Mouse (Mus musculus) neural tube, embryonic 14.5 days (tissue): Measurements from ENCODE around the gene Noxa1. TPM values are rescaled to one million over a fixed set of nuclear protein-coding genes. Genes with fewer than 3 reads are reported as not detected.

ENCODE experiments used
- ATAC-seq: fragments of 200-750 bp; cut with Nextera tagmentation; 2 replicates; pipeline ENCODE4 v1.8.0; 2017; ENCODE audit warnings: low read depth, mild to moderate bottlenecking, moderate TSS enrichment, moderate library complexity
- H3K27ac ChIP-seq: fragments of 300-500 bp; sonication (generic); 2 replicates; pipeline ENCODE4 v1.5.1; 2014; ENCODE audit warnings: low read depth, mild to moderate bottlenecking, control low read depth, low read length, moderate library complexity, mixed read lengths
- H3K27me3 ChIP-seq: fragments of 300-500 bp; sonication (generic); 2 replicates; pipeline ENCODE4 v1.6.1; 2014; ENCODE audit warnings: low read length; ENCODE audit not compliant: control insufficient read depth, insufficient read depth
- H3K36me3 ChIP-seq: fragments of 300-500 bp; sonication (generic); 2 replicates; pipeline ENCODE4 v1.6.1; 2014; ENCODE audit warnings: low read length, mixed read lengths; ENCODE audit not compliant: control insufficient read depth, insufficient read depth
- H3K4me1 ChIP-seq: fragments of 300-500 bp; sonication (generic); 2 replicates; pipeline ENCODE4 v1.6.1; 2014; ENCODE audit warnings: low read length; ENCODE audit not compliant: control insufficient read depth, insufficient read depth
- H3K4me2 ChIP-seq: fragments of 300-500 bp; sonication (generic); 2 replicates; pipeline ENCODE4 v1.6.1; 2014; ENCODE audit warnings: mild to moderate bottlenecking, low read depth, low read length, control low read depth
- H3K4me3 ChIP-seq: fragments of 300-500 bp; sonication (generic); 2 replicates; pipeline ENCODE4 v1.5.1; 2014; ENCODE audit warnings: low read depth, low read length, control low read depth, mixed read lengths
- H3K9ac ChIP-seq: fragments of 300-500 bp; sonication (generic); replicated peaks from 2 replicates; pipeline ENCODE4 v1.6.1; 2014; ENCODE audit warnings: low read depth, mild to moderate bottlenecking, control low read depth, low read length, mixed read lengths
- H3K9me3 ChIP-seq: fragments of 300-500 bp; sonication (generic); 2 replicates; pipeline ENCODE4 v1.6.1; 2016; ENCODE audit warnings: low read length; ENCODE audit not compliant: control insufficient read depth
- WGBS: fragments of 180-500 bp; shearing (Covaris S2); extraction: QIAGEN DNeasy Blood & Tissue Kit; methylation state at CpG from one replicate; pipeline ENCODE4 v1.1.7; 2014; 5-methylcytosine and 5-hydroxymethylcytosine counted together
- polyA plus RNA-seq: library from polyadenylated mRNA; unstranded; fragments of >200 nt; fragmentation: Nextera tagmentation; extraction: Ambion mirVana; gene quantifications from 2 replicates; pipeline ENCODE4 v1.2.1, GENCODE M21; 2014

The Noxa1 gene
- polyA plus RNA-seq, 1 experiment from 2014 or later: not detected

DNA sequence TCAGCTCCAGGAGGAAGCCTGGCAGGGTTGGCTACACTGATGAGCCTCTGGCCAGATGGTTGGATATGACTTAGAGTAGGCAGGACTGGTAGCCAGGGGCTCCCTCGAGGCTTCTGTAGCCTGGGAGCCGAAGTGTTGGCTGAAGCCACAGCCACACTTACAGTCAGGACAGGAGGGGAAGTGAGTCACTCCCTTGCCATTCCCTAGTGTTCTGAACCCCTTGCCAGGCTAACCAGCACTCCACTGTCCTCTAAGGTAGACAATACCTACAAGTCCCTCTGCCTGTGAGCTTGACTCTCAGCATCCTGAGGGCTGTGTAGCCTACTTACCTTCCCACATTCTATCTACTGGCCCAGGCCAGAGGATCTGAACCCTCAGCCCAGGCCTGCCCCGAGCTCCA lies 29.5 kb upstream of the Noxa1 start:
- Histone ChIP-seq H3K36me3 (no peaks in the 10 kb centered on the region), H3K4me2 (no peak overlapping the region), H3K4me3 (no peak overlapping the region), H3K4me1 (peaks cover 11% of the 10 kb centered on the region; the same call in 1 of the 2 replicates), H3K27ac (no peak overlapping the region), H3K9me3 (no peaks in the 10 kb centered on the region), H3K27me3 (no peaks in the 10 kb centered on the region), H3K9ac (no peak overlapping the region)
- 60% methylated on average over 3 of the region's 3 CpGs for WGBS
- ATAC-seq: no peak

GRCm38 (mm10) chr2:25123527-25123926 lies 28.6 kb upstream of the Noxa1 start:
- Histone ChIP-seq H3K36me3 (no peaks in the 10 kb centered on the region), H3K4me3 (no peak overlapping the region), H3K9me3 (no peaks in the 10 kb centered on the region), H3K4me1 (peaks cover 8% of the 10 kb centered on the region; the same call in 1 of the 2 replicates), H3K27ac (no peak overlapping the region), H3K4me2 (no peak overlapping the region), H3K9ac (no peak overlapping the region), H3K27me3 (no peaks in the 10 kb centered on the region)
- WGBS: 89% methylated on average over 5 of the region's 5 CpGs
- no peak for ATAC-seq

DNA sequence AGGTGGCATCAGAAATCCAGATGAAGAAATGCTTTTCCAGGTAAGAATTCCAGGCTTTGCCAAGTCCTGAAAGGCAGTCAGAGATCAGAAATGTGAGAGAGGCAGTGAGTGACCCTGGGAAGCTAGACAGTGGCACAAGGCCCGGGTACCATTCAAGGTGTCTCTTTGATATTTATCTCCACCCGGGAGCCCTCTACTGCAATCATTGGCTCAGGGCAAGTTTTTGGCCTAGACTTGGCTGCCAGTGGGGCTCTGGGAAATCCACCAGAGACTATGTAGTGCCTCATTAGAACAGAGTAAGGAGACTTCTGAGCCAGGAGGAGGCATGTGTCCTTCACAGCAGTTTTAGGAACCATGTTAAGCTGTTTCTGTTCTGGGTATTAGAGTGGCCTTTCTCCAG lies 27.7 kb upstream of the Noxa1 start:
- Histone ChIP-seq H3K4me2 (no peak overlapping the region), H3K27me3 (no peaks in the 10 kb centered on the region), H3K4me1 (peaks cover 5% of the 10 kb centered on the region; the same call in 1 of the 2 replicates), H3K36me3 (no peaks in the 10 kb centered on the region), H3K9ac (no peak overlapping the region), H3K9me3 (no peaks in the 10 kb centered on the region), H3K27ac (no peak overlapping the region), H3K4me3 (no peak overlapping the region)
- ATAC-seq: no peak
- WGBS: 75% methylated on average over 2 of the region's 2 CpGs

DNA sequence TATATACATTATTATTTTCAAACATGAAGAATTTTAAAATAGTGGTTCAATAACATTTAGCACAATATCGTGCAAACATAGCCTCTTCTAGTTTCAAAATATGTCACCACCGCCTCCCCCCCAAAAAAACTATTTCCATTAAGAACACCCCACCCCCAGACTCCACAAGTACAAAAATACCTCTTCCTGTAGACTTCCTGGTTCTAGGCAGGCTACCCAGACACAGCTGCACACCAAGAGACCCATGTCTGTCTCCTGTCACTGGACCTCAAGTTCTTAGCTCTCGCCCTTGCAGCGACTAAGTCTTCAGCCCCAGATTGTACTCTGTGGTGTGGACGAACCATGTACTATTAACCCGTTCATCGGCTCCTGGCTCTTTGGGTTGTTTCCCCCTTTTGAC lies 26.0 kb upstream of the Noxa1 start:
- Histone ChIP-seq H3K9me3 (no peaks in the 10 kb centered on the region), H3K4me2 (no peak overlapping the region), H3K27me3 (no peaks in the 10 kb centered on the region), H3K36me3 (no peaks in the 10 kb centered on the region), H3K4me1 (0 out of 2 replicates have a peak, but pooled peaks cover under 1% of the 10 kb centered on the region), H3K27ac (no peak overlapping the region), H3K9ac (no peak overlapping the region), H3K4me3 (no peak overlapping the region)
- no peak for ATAC-seq
- WGBS: 88% methylated on average over 7 of the region's 7 CpGs

- Histone ChIP-seq H3K4me3 (no peak overlapping the region), H3K4me1 (no peaks in the 10 kb centered on the region), H3K9me3 (no peaks in the 10 kb centered on the region), H3K9ac (no peak overlapping the region), H3K27ac (no peak overlapping the region), H3K4me2 (no peak overlapping the region), H3K27me3 (no peaks in the 10 kb centered on the region), H3K36me3 (no peaks in the 10 kb centered on the region)
- no peak for ATAC-seq
- WGBS: 52% methylated on average over 2 of the region's 2 CpGs
These were observed 20.5 kb upstream of the Noxa1 start for GRCm38 (mm10) chr2:25115442-25115841.

GRCm38 (mm10) chr2:25114308-25114707 lies 19.4 kb upstream of the Noxa1 start:
- no peaks in the 10 kb centered on the region for H3K9me3 ChIP-seq
- H3K4me2 ChIP-seq: no peak overlapping the region
- no peak overlapping the region for H3K9ac ChIP-seq
- no peaks in the 10 kb centered on the region for H3K36me3 ChIP-seq
- no peaks in the 10 kb centered on the region for H3K4me1 ChIP-seq
- H3K27me3 ChIP-seq: no peaks in the 10 kb centered on the region
- 91% methylated on average over 2 of the region's 2 CpGs for WGBS
- H3K27ac ChIP-seq: no peak overlapping the region
- ATAC-seq: no peak
- no peak overlapping the region for H3K4me3 ChIP-seq

GRCm38 (mm10) chr2:25111184-25111791 lies 16.3 kb upstream of the Noxa1 start:
- WGBS: 56% methylated on average over 9 of the region's 9 CpGs
- Histone ChIP-seq H3K27me3 (no peaks in the 10 kb centered on the region), H3K36me3 (no peaks in the 10 kb centered on the region), H3K27ac (no peak overlapping the region), H3K9ac (no peak overlapping the region), H3K4me2 (no peak overlapping the region), H3K4me1 (no peaks in the 10 kb centered on the region), H3K9me3 (no peaks in the 10 kb centered on the region), H3K4me3 (no peak overlapping the region)
- 0 out of 2 replicates have a peak, but pooled peaks have one; percentile 24 for ATAC-seq

DNA sequence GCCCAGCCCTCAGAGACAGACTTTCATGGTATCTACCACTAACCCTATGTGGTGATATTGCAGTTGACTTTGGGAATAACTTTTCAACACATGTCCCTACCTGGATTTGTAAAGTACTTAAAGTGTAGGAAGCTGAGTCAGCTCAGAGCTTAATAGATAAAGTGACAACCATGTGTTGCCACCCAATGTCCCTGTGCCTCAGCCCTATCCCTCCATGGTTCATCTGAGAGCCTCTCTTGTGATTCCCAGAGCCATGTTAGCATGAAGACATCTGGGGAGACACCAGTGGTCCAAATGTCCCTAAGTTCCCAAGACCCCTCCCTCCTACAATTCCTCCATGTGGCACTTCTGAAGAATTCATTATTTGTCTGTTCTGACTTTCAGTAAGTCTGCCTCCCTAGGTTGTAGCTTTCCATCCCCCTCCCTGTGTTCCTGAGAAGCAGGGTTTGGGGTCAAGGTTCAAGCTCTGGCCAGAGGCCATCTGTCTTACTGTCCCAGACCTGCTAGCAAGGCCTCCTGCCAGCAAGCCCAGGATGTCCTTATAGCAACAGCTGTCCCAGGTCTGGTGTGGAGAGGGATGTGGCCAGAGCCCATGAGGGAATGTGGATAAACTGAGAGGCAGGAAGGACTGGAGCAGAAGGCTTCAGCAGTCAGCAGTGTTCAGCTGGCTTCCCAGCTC lies 15.7 kb upstream of the Noxa1 start:
- Histone ChIP-seq H3K27ac (no peak overlapping the region), H3K36me3 (no peaks in the 10 kb centered on the region), H3K4me2 (no peak overlapping the region), H3K4me1 (no peaks in the 10 kb centered on the region), H3K27me3 (no peaks in the 10 kb centered on the region), H3K9ac (no peak overlapping the region), H3K9me3 (no peaks in the 10 kb centered on the region), H3K4me3 (no peak overlapping the region)
- ATAC-seq: no peak

DNA sequence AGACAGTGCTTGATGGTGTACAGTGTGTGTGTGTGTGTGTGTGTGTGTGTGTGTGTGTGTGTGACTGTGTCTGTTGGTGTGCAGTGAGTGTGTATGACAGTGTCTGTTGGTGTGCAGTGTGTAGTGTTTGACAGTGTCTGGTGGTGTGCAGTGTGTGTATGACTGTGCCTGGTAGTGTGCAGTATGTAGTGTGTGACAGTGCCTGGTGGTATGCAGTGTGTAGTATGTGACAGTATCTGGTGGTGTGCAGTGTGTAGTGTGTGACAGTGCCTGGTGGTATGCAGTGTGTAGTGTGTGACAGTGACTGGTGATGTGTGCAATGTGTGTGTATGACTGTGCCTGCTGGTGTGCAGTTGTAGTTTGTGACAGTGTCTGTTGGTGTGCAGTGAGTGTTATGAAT lies 14.5 kb upstream of the Noxa1 start:
- no peak overlapping the region for H3K9ac ChIP-seq
- H3K36me3 ChIP-seq: no peaks in the 10 kb centered on the region
- no peak overlapping the region for H3K4me3 ChIP-seq
- H3K4me2 ChIP-seq: no peak overlapping the region
- H3K27ac ChIP-seq: no peak overlapping the region
- 0 out of 2 replicates have a peak, but pooled peaks have one; percentile 17 for ATAC-seq
- no peaks in the 10 kb centered on the region for H3K9me3 ChIP-seq
- H3K4me1 ChIP-seq: no peaks in the 10 kb centered on the region
- H3K27me3 ChIP-seq: no peaks in the 10 kb centered on the region
